Mouse (Mus musculus) c-Kit-negative CD71-positive TER-119-positive erythroid progenitor cells, embryonic 14.5 days (primary cell): ENCODE results near the gene Idh1.
"Not testable (repeated sequence)": the region's sequence is repeated elsewhere in the genome, so short reads cannot be mapped to it uniquely, and the experiment has no call there.

Source experiments
- DNase-seq: peaks from one replicate; pipeline ENCODE4 v3.0.0-alpha.2; 2013; ENCODE audit warnings: low read depth, low spot score

Gene Idh1

GRCm38 (mm10) chr1:65186287-65187073 lies at the start of gene Idh1, which contains the start of gene Pikfyve:
Gene Idh1, minus strand, starts transcription at chr1:65186500.
Gene Pikfyve, plus strand, starts transcription at chr1:65186683.
- peak; percentile 98 for DNase-seq

- no peak for DNase-seq
These were observed 44.3 kb upstream of the Idh1 start for GRCm38 (mm10) chr1:65230566-65230965.

GRCm38 (mm10) chr1:65229768-65230167 lies 43.5 kb upstream of the Idh1 start:
- DNase-seq: not testable (repeated sequence)

- no peak for DNase-seq
These were observed 41.4 kb upstream of the Idh1 start for GRCm38 (mm10) chr1:65227681-65228080.

GRCm38 (mm10) chr1:65223654-65224053 lies 37.4 kb upstream of the Idh1 start:
- no peak for DNase-seq

- DNase-seq: no peak
These were observed 31.7 kb upstream of the Idh1 start for GRCm38 (mm10) chr1:65217972-65218371.

- no peak for DNase-seq
These were observed 31.3 kb upstream of the Idh1 start for GRCm38 (mm10) chr1:65217567-65217966.

- DNase-seq: no peak
These were observed 26.9 kb upstream of the Idh1 start for GRCm38 (mm10) chr1:65213214-65213613.

GRCm38 (mm10) chr1:65204299-65204698 lies 18.0 kb upstream of the Idh1 start:
- DNase-seq: no peak

GRCm38 (mm10) chr1:65198861-65199260 lies 12.6 kb upstream of the Idh1 start:
- DNase-seq: no peak

- DNase-seq: no peak
These were observed 12.1 kb upstream of the Idh1 start for GRCm38 (mm10) chr1:65198425-65198824.

GRCm38 (mm10) chr1:65193226-65193625 lies 6.9 kb upstream of the Idh1 start:
- DNase-seq: no peak

GRCm38 (mm10) chr1:65190172-65190571 lies 3.9 kb upstream of the Idh1 start:
- DNase-seq: no peak

GRCm38 (mm10) chr1:65187074-65187430 lies 752 bp upstream of the Idh1 start:
- DNase-seq: peak; percentile 15

- peak; percentile 12 for DNase-seq
These were observed 635 bp downstream of the Idh1 start for GRCm38 (mm10) chr1:65185524-65186205.

GRCm38 (mm10) chr1:65185011-65185410 lies 1.3 kb downstream of the Idh1 start:
- DNase-seq: no peak

- no peak for DNase-seq
These were observed 2.3 kb downstream of the Idh1 start for GRCm38 (mm10) chr1:65183994-65184393.

GRCm38 (mm10) chr1:65181459-65181858 lies 4.8 kb downstream of the Idh1 start:
- DNase-seq: no peak

GRCm38 (mm10) chr1:65179634-65180249 lies 6.6 kb downstream of the Idh1 start:
- peak; percentile 78 for DNase-seq

- DNase-seq: peak; percentile 77
These were observed 7.3 kb downstream of the Idh1 start for GRCm38 (mm10) chr1:65178902-65179432.

GRCm38 (mm10) chr1:65178126-65178901 lies 8.0 kb downstream of the Idh1 start:
- peak; percentile 70 for DNase-seq

- DNase-seq: no peak
These were observed 8.8 kb downstream of the Idh1 start for GRCm38 (mm10) chr1:65177452-65177851.
